Mouse (Mus musculus): ENCODE results near the gene Cyb5d1.

DNA sequence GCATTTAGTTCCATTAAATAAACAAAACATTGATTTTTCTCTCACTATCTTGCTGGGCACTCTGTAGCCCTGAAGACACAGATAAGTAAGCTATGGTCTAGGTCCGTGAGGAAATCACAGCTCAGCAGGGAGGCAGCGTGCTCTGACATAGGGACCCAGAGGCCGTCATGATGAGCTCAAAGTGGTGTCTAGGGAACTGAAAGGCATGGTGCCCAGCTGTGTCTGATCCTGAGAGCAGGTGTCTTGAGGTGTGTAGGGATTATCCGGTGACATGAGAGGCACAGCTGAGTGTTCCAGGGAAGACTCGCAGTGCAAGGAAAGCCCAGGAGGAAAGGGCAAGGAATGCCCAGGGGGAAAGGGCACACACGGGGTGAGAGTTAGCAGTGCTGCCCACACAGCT, 37.8 kb upstream of the Cyb5d1 start:
- TF ChIP-seq CTCF (IDR thresholded peaks at IDR 0.05; ENCODE audit: control insufficient read depth, insufficient read depth, insufficient replicate concordance, low read depth, low read length) (no peak), POLR2A (IDR thresholded peaks at IDR 0.05; ENCODE audit: control insufficient read depth, low read depth, low read length) (no peak)

Measured in testis, adult 2 months (tissue).